Mouse (Mus musculus): ENCODE data around the gene Hbq1b.

- no peak for TF ChIP-seq MAX (IDR thresholded peaks at IDR 0.05)
- peak; percentile 58 for TF ChIP-seq CTCF (IDR thresholded peaks at IDR 0.05; ENCODE audit: control insufficient read depth, insufficient read depth, insufficient read length)
- TF ChIP-seq FOSL1 (IDR thresholded peaks at IDR 0.05; ENCODE audit: insufficient read depth, low read length, poor library complexity, severe bottlenecking), result no peak
- no peak for TF ChIP-seq MYOG (IDR thresholded peaks at IDR 0.05; ENCODE audit: control insufficient read depth, extremely low read depth, insufficient read length)
- TF ChIP-seq CEBPB (IDR thresholded peaks at IDR 0.05; ENCODE audit: low read depth), result no peak
- TF ChIP-seq USF1 (IDR thresholded peaks at IDR 0.05; ENCODE audit: low read depth), result no peak
Measured at GRCm38 (mm10) chr11:32324609-32325008, 37.8 kb downstream of the Hbq1b start.
